Mouse (Mus musculus): Measurements from ENCODE around the gene Henmt1. TPM values are rescaled to one million over a fixed set of nuclear protein-coding genes. Genes with fewer than 3 reads are reported as not detected.

Gene Henmt1
- total and polyA plus RNA-seq, 2 experiments from 2014 or later = 1.3 to 2.6 TPM

GRCm38 (mm10) chr3:108963776-108964175 is 24.1 kb downstream of the Henmt1 start:
- Histone ChIP-seq H3K27ac (ENCODE audit: low read depth, low read length) (no peak overlapping the region), H3K4me1 (ENCODE audit: insufficient read depth, low read length) (peaks cover 14% of the 10 kb centered on the region; the same call in 1 of the 2 replicates), H3K4me3 (ENCODE audit: low read depth, low read length) (no peak overlapping the region), H3K9me3 (ENCODE audit: low read length) (no peaks in the 10 kb centered on the region), H3K27me3 (ENCODE audit: insufficient read depth, low read length) (no peaks in the 10 kb centered on the region), H3K36me3 (ENCODE audit: insufficient read depth, low read length) (no peaks in the 10 kb centered on the region), H3K9ac (replicated peaks; ENCODE audit: low read length, poor library complexity, severe bottlenecking) (no peak overlapping the region), H3K4me2 (ENCODE audit: low read depth, low read length, poor library complexity, severe bottlenecking) (no peak overlapping the region)
- ATAC-seq (ENCODE audit: low FRiP score) = no peak
- 79% methylated on average over 3 of the region's 3 CpGs for WGBS
- DNase-seq (ENCODE audit: low spot score) = no peak
- TF ChIP-seq CTCF (IDR thresholded peaks at IDR 0.05) = no peak

- DNase-seq (ENCODE audit: low spot score) (no peak), ATAC-seq (ENCODE audit: low FRiP score) (no peak)
- TF ChIP-seq CTCF (IDR thresholded peaks at IDR 0.05) = peak; percentile 51
- Histone ChIP-seq H3K4me1 (ENCODE audit: insufficient read depth, low read length) (peaks cover 14% of the 10 kb centered on the region; the same call in 1 of the 2 replicates), H3K36me3 (ENCODE audit: insufficient read depth, low read length) (no peaks in the 10 kb centered on the region), H3K9ac (replicated peaks; ENCODE audit: low read length, poor library complexity, severe bottlenecking) (no peak overlapping the region), H3K27me3 (ENCODE audit: insufficient read depth, low read length) (no peaks in the 10 kb centered on the region), H3K27ac (ENCODE audit: low read depth, low read length) (no peak overlapping the region), H3K4me3 (ENCODE audit: low read depth, low read length) (no peak overlapping the region), H3K9me3 (ENCODE audit: low read length) (no peaks in the 10 kb centered on the region), H3K4me2 (ENCODE audit: low read depth, low read length, poor library complexity, severe bottlenecking) (no peak overlapping the region)
- WGBS = 79% methylated on average over 7 of the region's 7 CpGs
Measured at GRCm38 (mm10) chr3:108964361-108965044, 24.8 kb downstream of the Henmt1 start.

- WGBS = 96% methylated on average over 3 of the region's 3 CpGs
- no peak for TF ChIP-seq CTCF (IDR thresholded peaks at IDR 0.05)
- Histone ChIP-seq H3K27ac (ENCODE audit: low read depth, low read length) (no peak overlapping the region), H3K36me3 (ENCODE audit: insufficient read depth, low read length) (peaks cover 4% of the 10 kb centered on the region; the same call in 1 of the 2 replicates), H3K27me3 (ENCODE audit: insufficient read depth, low read length) (no peaks in the 10 kb centered on the region), H3K4me3 (ENCODE audit: low read depth, low read length) (no peak overlapping the region), H3K4me1 (ENCODE audit: insufficient read depth, low read length) (peaks cover 13% of the 10 kb centered on the region; the same call in 1 of the 2 replicates), H3K9me3 (ENCODE audit: low read length) (no peaks in the 10 kb centered on the region), H3K4me2 (ENCODE audit: low read depth, low read length, poor library complexity, severe bottlenecking) (no peak overlapping the region), H3K9ac (replicated peaks; ENCODE audit: low read length, poor library complexity, severe bottlenecking) (no peak overlapping the region)
- no peak for ATAC-seq (ENCODE audit: low FRiP score)
- DNase-seq (ENCODE audit: low spot score) = no peak
Measured at GRCm38 (mm10) chr3:108966051-108966450, 26.4 kb downstream of the Henmt1 start.

GRCm38 (mm10) chr3:108973980-108974660 is 34.4 kb downstream of the Henmt1 start:
- WGBS = 74% methylated on average over 13 of the region's 13 CpGs
- H3K36me3 ChIP-seq (ENCODE audit: insufficient read depth, low read length) = peaks cover 28% of the 10 kb centered on the region

GRCm38 (mm10) chr3:108974920-108975485 is 35.3 kb downstream of the Henmt1 start:
- WGBS = 87% methylated on average over 15 of the region's 15 CpGs
- H3K4me1 ChIP-seq (ENCODE audit: insufficient read depth, low read length) = no peaks in the 10 kb centered on the region
- H3K27ac ChIP-seq (ENCODE audit: low read depth, low read length) = no peak overlapping the region
- no peak overlapping the region for H3K4me2 ChIP-seq (ENCODE audit: low read depth, low read length, poor library complexity, severe bottlenecking)
- ATAC-seq (ENCODE audit: low FRiP score) (no peak), DNase-seq (ENCODE audit: low spot score) (no peak)
- H3K36me3 ChIP-seq (ENCODE audit: insufficient read depth, low read length) = peaks cover 36% of the 10 kb centered on the region
- H3K27me3 ChIP-seq (ENCODE audit: insufficient read depth, low read length) = no peaks in the 10 kb centered on the region
- no peaks in the 10 kb centered on the region for H3K9me3 ChIP-seq (ENCODE audit: low read length)
- no peak overlapping the region for H3K9ac ChIP-seq (replicated peaks; ENCODE audit: low read length, poor library complexity, severe bottlenecking)
- TF ChIP-seq CTCF (IDR thresholded peaks at IDR 0.05) = no peak
- H3K4me3 ChIP-seq (ENCODE audit: low read depth, low read length) = no peak overlapping the region

More at GRCm38 (mm10) chr3:108973980-108974660, 34.4 kb downstream of the Henmt1 start:
- ATAC-seq (ENCODE audit: low FRiP score) = no peak
- Histone ChIP-seq H3K4me3 (ENCODE audit: low read depth, low read length) (no peak overlapping the region), H3K4me2 (ENCODE audit: low read depth, low read length, poor library complexity, severe bottlenecking) (no peak overlapping the region), H3K9ac (replicated peaks; ENCODE audit: low read length, poor library complexity, severe bottlenecking) (no peak overlapping the region), H3K27ac (ENCODE audit: low read depth, low read length) (no peak overlapping the region), H3K4me1 (ENCODE audit: insufficient read depth, low read length) (no peaks in the 10 kb centered on the region), H3K27me3 (ENCODE audit: insufficient read depth, low read length) (no peaks in the 10 kb centered on the region), H3K9me3 (ENCODE audit: low read length) (no peaks in the 10 kb centered on the region)
- no peak for DNase-seq (ENCODE audit: low spot score)
- no peak for TF ChIP-seq CTCF (IDR thresholded peaks at IDR 0.05)

Measured in midbrain, postnatal 0 days (tissue).